Comparison of ENCODE assay signal across 18 mouse cellular contexts in genomic region chr5:137083051-137083450, GRCm38 (mm10). TPM values are rescaled to one million over a fixed set of nuclear protein-coding genes. Genes with fewer than 3 reads are reported as not detected.
"Had no signal": no experiment of that assay in that cellular context is flagged by ENCODE, and none has a peak within 500 bp of the region (broad histone marks: within the 10 kb centered on the region; RNA-seq: fewer than 3 reads in every experiment).

No protein-coding gene starts in this region.

- H3K4me2 ChIP-seq: lung, embryonic 15.5 days; midbrain, embryonic 11.5 days; midbrain, embryonic 13.5 days; midbrain, embryonic 15.5 days; neural tube, embryonic 12.5 days; stomach, embryonic 15.5 days had no signal

- H3K27me3 ChIP-seq: lung, embryonic 15.5 days; midbrain, embryonic 13.5 days; midbrain, embryonic 15.5 days; neural tube, embryonic 12.5 days; stomach, embryonic 15.5 days had no signal

- H3K36me3 ChIP-seq: lung, embryonic 15.5 days; midbrain, embryonic 13.5 days; midbrain, embryonic 15.5 days; neural tube, embryonic 12.5 days; stomach, embryonic 15.5 days had no signal

- H3K9ac ChIP-seq: liver, postnatal 0 days; lung, embryonic 15.5 days; midbrain, embryonic 13.5 days; midbrain, embryonic 15.5 days; neural tube, embryonic 12.5 days; stomach, embryonic 15.5 days had no signal

- DNase-seq: liver, postnatal 0 days; lung, adult 2 months; lung, postnatal 14 days; lung, postnatal 36 days; right cerebral cortex, postnatal 14 days; thymus, postnatal 14 days; thymus, postnatal 36 days had no signal

- H3K9me3 ChIP-seq: lung, embryonic 15.5 days; midbrain, embryonic 13.5 days; midbrain, embryonic 15.5 days; neural tube, embryonic 12.5 days; stomach, embryonic 15.5 days had no signal

- H3K4me3 ChIP-seq: lung, embryonic 15.5 days; megakaryocyte, embryonic 14.5 days; midbrain, embryonic 13.5 days; midbrain, embryonic 15.5 days; neural tube, embryonic 12.5 days; stomach, embryonic 15.5 days had no signal

- H3K27ac ChIP-seq: lung, embryonic 15.5 days; macrophage; midbrain, embryonic 13.5 days; midbrain, embryonic 15.5 days; neural tube, embryonic 12.5 days; stomach, embryonic 15.5 days; stomach, postnatal 0 days had no signal

- ATAC-seq: liver, postnatal 0 days; lung, postnatal 0 days; midbrain, embryonic 13.5 days; midbrain, embryonic 15.5 days had no signal

- H3K4me1 ChIP-seq: midbrain, embryonic 13.5 days; midbrain, embryonic 15.5 days; neural tube, embryonic 12.5 days had no signal

RNA-seq across cellular contexts. Expression of gene Serpine1, which starts 11.0 kb away (rescaled TPM):
- polyA plus RNA-seq: midbrain, embryonic 11.5 days had no signal

RNA-seq across cellular contexts. Expression of gene Vgf, which starts 56.9 kb away (rescaled TPM):
- polyA plus RNA-seq: liver, postnatal 0 days; lung, adult 2 months; macrophage; spleen, adult 2 months had no signal
